Mouse (Mus musculus) liver, embryonic 16.5 days (tissue): Measurements from ENCODE around the gene Lasp1. TPM values are rescaled to one million over a fixed set of nuclear protein-coding genes. Genes with fewer than 3 reads are reported as not detected.

Experiments
- ATAC-seq: fragments of 200-750 bp; cut with Nextera tagmentation; 2 replicates; pipeline ENCODE4 v1.8.0; 2017; ENCODE audit warnings: low read depth, mild to moderate bottlenecking, moderate number of reproducible peaks, moderate library complexity
- H3K27ac ChIP-seq: fragments of 300-500 bp; sonication (generic); 2 replicates; pipeline ENCODE4 v1.5.1; 2014; ENCODE audit warnings: mild to moderate bottlenecking, low read length
- H3K27me3 ChIP-seq: fragments of 300-500 bp; sonication (generic); 2 replicates; pipeline ENCODE4 v1.6.1; 2014; ENCODE audit warnings: low read depth, low read length, mixed read lengths; ENCODE audit not compliant: control insufficient read depth, insufficient read depth
- H3K36me3 ChIP-seq: fragments of 300-500 bp; sonication (generic); 2 replicates; pipeline ENCODE4 v1.6.1; 2014; ENCODE audit warnings: mild to moderate bottlenecking; ENCODE audit not compliant: control insufficient read depth, insufficient read depth
- H3K4me1 ChIP-seq: fragments of 300-500 bp; sonication (generic); 2 replicates; pipeline ENCODE4 v1.6.1; 2014; ENCODE audit warnings: low read depth, low read length, mixed read lengths; ENCODE audit not compliant: control insufficient read depth
- H3K4me2 ChIP-seq: fragments of 300-500 bp; sonication (generic); 2 replicates; pipeline ENCODE4 v1.6.1; 2014; ENCODE audit warnings: low read depth, low read length, mixed read lengths
- H3K4me3 ChIP-seq: fragments of 300-500 bp; sonication (generic); 2 replicates; pipeline ENCODE4 v1.5.1; 2014; ENCODE audit warnings: low read depth, mild to moderate bottlenecking, low read length
- H3K9ac ChIP-seq: fragments of 300-500 bp; sonication (generic); 2 replicates; pipeline ENCODE4 v1.6.1; 2014; ENCODE audit warnings: low read depth, low read length
- H3K9me3 ChIP-seq: fragments of 300-500 bp; sonication (generic); replicated peaks from 2 replicates; pipeline ENCODE4 v1.6.1; 2016; ENCODE audit warnings: low read length; ENCODE audit not compliant: control insufficient read depth
- WGBS: fragments of 180-500 bp; shearing (Covaris S2); extraction: QIAGEN DNeasy Blood & Tissue Kit; methylation state at CpG from one replicate; pipeline ENCODE4 v1.1.7; 2014; ENCODE audit not compliant: insufficient replicate concordance; 5-methylcytosine and 5-hydroxymethylcytosine counted together
- polyA plus RNA-seq: library from polyadenylated mRNA; unstranded; fragments of >200 nt; fragmentation: Nextera tagmentation; extraction: Ambion mirVana; gene quantifications from 2 replicates; pipeline ENCODE4 v1.2.1, GENCODE M21; 2015

Gene Lasp1
- polyA plus RNA-seq: 32.3 and 38.3 TPM in 2 replicates

GRCm38 (mm10) chr11:97798782-97799145, at the start of gene Lasp1:
Gene Lasp1 (plus strand): TSS chr11:97799000.
- H3K27me3 ChIP-seq: peaks cover 2% of the 10 kb centered on the region; the same call in 1 of the 2 replicates
- H3K27ac ChIP-seq: peak within 1 kb of the TSS; percentile 86
- H3K4me1 ChIP-seq: peaks cover 3% of the 10 kb centered on the region
- H3K9ac ChIP-seq: peak within 1 kb of the TSS; percentile 74
- peak within 1 kb of the TSS; percentile 77 for H3K4me3 ChIP-seq
- H3K9me3 ChIP-seq: no peaks in the 10 kb centered on the region
- ATAC-seq: peak; percentile 40
- H3K4me2 ChIP-seq: peak within 1 kb of the TSS; percentile 89
- H3K36me3 ChIP-seq: no peaks in the 10 kb centered on the region
- 0% methylated on average over 11 of the region's 11 CpGs for WGBS

GRCm38 (mm10) chr11:97753277-97753676, 45.5 kb upstream of the Lasp1 start:
- Histone ChIP-seq H3K36me3 (peaks cover 43% of the 10 kb centered on the region), H3K27me3 (no peaks in the 10 kb centered on the region), H3K9me3 (no peaks in the 10 kb centered on the region), H3K9ac (no peak overlapping the region), H3K27ac (no peak overlapping the region), H3K4me3 (no peak overlapping the region), H3K4me2 (no peak overlapping the region), H3K4me1 (no peaks in the 10 kb centered on the region)
- ATAC-seq: no peak
- 82% methylated on average over 8 of the region's 8 CpGs for WGBS

DNA sequence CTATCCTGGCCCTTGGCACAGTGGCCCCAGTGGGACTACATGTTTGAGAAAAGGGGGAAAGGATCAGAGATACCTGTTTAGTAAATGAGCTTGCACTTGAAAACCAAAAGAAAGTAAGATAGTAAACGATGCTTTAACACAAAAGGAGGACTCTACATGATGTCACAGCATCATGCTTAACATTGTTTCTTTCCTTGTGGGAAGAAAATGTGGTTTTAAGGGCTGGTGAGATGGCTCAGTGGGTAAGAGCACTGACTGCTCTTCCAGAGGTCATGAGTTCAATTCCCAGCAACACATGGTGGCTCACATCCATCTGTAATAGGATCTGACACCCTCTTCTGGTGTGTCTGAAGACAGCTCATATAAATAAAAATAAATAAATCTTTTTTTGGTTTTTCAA, 40.7 kb upstream of the Lasp1 start:
- Histone ChIP-seq H3K4me3 (no peak overlapping the region), H3K4me1 (no peaks in the 10 kb centered on the region)
- 82% methylated on average over 1 of the region's 1 CpGs for WGBS

DNA sequence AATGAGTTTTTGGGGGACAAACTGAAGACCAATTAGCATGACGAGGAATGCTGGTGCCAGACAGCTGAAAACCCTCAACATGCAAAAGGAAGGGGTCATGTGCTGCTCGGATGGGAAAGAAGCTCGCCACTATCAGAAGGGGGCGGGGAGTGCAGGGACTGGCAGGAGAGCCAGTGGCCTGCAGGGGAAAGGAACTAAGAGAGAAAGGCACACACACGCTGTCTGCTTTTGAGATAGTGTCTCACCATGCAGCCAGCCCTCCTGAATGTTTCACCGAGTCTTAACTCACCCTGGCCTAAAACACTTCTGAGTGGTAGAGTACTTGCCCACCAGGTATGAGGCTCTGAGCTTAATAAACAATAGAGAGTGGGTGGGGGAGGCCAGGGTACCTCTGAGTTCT, 39.9 kb upstream of the Lasp1 start:
- Histone ChIP-seq H3K27me3 (no peaks in the 10 kb centered on the region), H3K36me3 (peaks cover 31% of the 10 kb centered on the region), H3K9ac (no peak overlapping the region), H3K4me2 (no peak overlapping the region), H3K27ac (no peak overlapping the region), H3K4me3 (no peak overlapping the region), H3K4me1 (no peaks in the 10 kb centered on the region), H3K9me3 (no peaks in the 10 kb centered on the region)
- 69% methylated on average over 6 of the region's 6 CpGs for WGBS
- no peak for ATAC-seq

More for the DNA sequence above, 40.7 kb upstream of the Lasp1 start:
- Histone ChIP-seq H3K27me3 (no peaks in the 10 kb centered on the region), H3K4me2 (no peak overlapping the region), H3K27ac (no peak overlapping the region), H3K9ac (no peak overlapping the region), H3K9me3 (no peaks in the 10 kb centered on the region), H3K36me3 (peaks cover 38% of the 10 kb centered on the region)
- ATAC-seq: no peak

- H3K4me3 ChIP-seq: no peak overlapping the region
- peaks cover 9% of the 10 kb centered on the region for H3K4me1 ChIP-seq
- no peak overlapping the region for H3K4me2 ChIP-seq
- H3K27ac ChIP-seq: no peak overlapping the region
- H3K27me3 ChIP-seq: no peaks in the 10 kb centered on the region
- ATAC-seq: no peak
- no peaks in the 10 kb centered on the region for H3K9me3 ChIP-seq
- peaks cover 30% of the 10 kb centered on the region for H3K36me3 ChIP-seq
- no peak overlapping the region for H3K9ac ChIP-seq
These were observed 37.2 kb upstream of the Lasp1 start for GRCm38 (mm10) chr11:97761638-97762037.

- Histone ChIP-seq H3K27ac (peak within 1 kb of the TSS; percentile 92), H3K4me3 (peak within 1 kb of the TSS; percentile 96), H3K9me3 (no peaks in the 10 kb centered on the region), H3K4me2 (peak within 1 kb of the TSS; percentile 81), H3K36me3 (peaks cover 16% of the 10 kb centered on the region), H3K9ac (peak within 1 kb of the TSS; percentile 95), H3K4me1 (peaks cover 9% of the 10 kb centered on the region), H3K27me3 (no peaks in the 10 kb centered on the region; the same call in 1 of the 2 replicates)
- WGBS: under 1% methylated on average over 38 of the region's 38 CpGs
- peak; percentile 95 for ATAC-seq
These were observed 32.5 kb upstream of the Lasp1 start, which contains the start of gene Cwc25 for GRCm38 (mm10) chr11:97766154-97766881. Gene Cwc25 (minus strand): TSS chr11:97766556.

GRCm38 (mm10) chr11:97769704-97770103, 29.1 kb upstream of the Lasp1 start:
- 9% methylated on average over 2 of the region's 2 CpGs for WGBS
- no peak for ATAC-seq
- H3K4me2 ChIP-seq: no peak overlapping the region
- no peak overlapping the region for H3K27ac ChIP-seq
- H3K4me1 ChIP-seq: peaks cover 9% of the 10 kb centered on the region
- H3K27me3 ChIP-seq: no peaks in the 10 kb centered on the region; the same call in 1 of the 2 replicates
- no peaks in the 10 kb centered on the region for H3K36me3 ChIP-seq
- no peaks in the 10 kb centered on the region for H3K9me3 ChIP-seq
- no peak overlapping the region for H3K4me3 ChIP-seq
- H3K9ac ChIP-seq: no peak overlapping the region

DNA sequence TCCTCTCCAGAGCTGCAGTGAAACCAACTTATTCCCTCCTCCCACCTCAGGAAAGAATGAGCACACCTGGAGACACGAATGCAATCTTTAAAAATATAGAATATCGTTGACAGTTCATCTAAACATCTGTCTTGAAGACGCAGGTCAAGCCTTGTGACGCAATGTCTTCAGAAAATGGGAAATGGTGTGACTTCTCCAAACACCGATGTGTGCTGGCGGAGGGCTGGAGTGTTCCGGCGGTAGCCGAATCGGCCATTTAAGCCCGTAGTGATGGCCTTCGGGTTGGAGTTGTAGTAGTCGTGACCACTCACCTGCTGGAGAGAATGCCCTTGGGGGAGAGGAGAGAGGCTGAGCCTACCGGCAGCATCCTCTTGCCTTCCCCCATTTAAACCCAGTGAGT, 27.4 kb upstream of the Lasp1 start:
- Histone ChIP-seq H3K4me2 (no peak overlapping the region), H3K4me1 (no peaks in the 10 kb centered on the region), H3K27me3 (no peaks in the 10 kb centered on the region; the same call in 1 of the 2 replicates), H3K4me3 (no peak overlapping the region), H3K9me3 (no peaks in the 10 kb centered on the region), H3K27ac (no peak overlapping the region), H3K9ac (no peak overlapping the region), H3K36me3 (peaks cover 4% of the 10 kb centered on the region; the same call in 1 of the 2 replicates)
- no peak for ATAC-seq
- WGBS: 67% methylated on average over 14 of the region's 14 CpGs

DNA sequence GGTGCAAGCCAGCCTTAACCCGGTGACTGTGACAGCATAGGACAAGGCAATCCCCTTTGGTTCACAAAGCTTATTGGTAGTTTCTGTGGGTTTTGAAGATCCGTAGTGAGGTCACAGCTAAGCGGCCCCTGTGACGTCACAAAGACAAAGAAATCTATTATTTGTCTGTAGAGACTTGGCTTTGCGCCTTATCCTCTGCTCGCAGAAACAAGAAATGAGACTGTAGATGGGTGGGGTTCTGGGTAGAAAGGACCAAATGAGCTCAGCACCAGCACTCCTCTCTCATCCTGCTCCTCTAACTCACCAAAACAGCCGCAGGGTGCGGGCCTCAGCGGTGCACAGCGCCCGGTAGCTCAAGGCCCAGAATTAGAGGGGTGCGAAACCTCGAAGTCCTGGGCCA, 23.6 kb upstream of the Lasp1 start:
- no peaks in the 10 kb centered on the region for H3K9me3 ChIP-seq
- no peak for ATAC-seq
- 74% methylated on average over 13 of the region's 13 CpGs for WGBS
- no peak overlapping the region for H3K4me2 ChIP-seq
- no peaks in the 10 kb centered on the region for H3K27me3 ChIP-seq
- no peak overlapping the region for H3K9ac ChIP-seq
- no peak overlapping the region for H3K27ac ChIP-seq
- H3K4me1 ChIP-seq: peaks cover 8% of the 10 kb centered on the region
- no peak overlapping the region for H3K4me3 ChIP-seq
- H3K36me3 ChIP-seq: peaks cover 38% of the 10 kb centered on the region
